Mouse (Mus musculus) cerebellum, adult 2 months (tissue): ENCODE measurements at regions not wholly inside any gene's neighbourhood (a gene's known extent, or its start where the extent isn't known, plus 50 kb on each side); places are given as distances from the start of the nearest gene placed in this dataset.

Source experiments
- CTCF ChIP-seq: fragments of 200-500 bp; IDR thresholded peaks from 2 replicates; pipeline ENCODE4 v1.5.1; 2011; ENCODE audit warnings: low read depth, mild to moderate bottlenecking, control low read depth, low read length, moderate library complexity, borderline replicate concordance; ENCODE audit not compliant: insufficient read depth
- POLR2A ChIP-seq: fragments of 200-500 bp; IDR thresholded peaks from 2 replicates; pipeline ENCODE4 v1.6.1; 2011; ENCODE audit warnings: low read length, control low read depth, borderline replicate concordance; ENCODE audit not compliant: insufficient read depth

DNA sequence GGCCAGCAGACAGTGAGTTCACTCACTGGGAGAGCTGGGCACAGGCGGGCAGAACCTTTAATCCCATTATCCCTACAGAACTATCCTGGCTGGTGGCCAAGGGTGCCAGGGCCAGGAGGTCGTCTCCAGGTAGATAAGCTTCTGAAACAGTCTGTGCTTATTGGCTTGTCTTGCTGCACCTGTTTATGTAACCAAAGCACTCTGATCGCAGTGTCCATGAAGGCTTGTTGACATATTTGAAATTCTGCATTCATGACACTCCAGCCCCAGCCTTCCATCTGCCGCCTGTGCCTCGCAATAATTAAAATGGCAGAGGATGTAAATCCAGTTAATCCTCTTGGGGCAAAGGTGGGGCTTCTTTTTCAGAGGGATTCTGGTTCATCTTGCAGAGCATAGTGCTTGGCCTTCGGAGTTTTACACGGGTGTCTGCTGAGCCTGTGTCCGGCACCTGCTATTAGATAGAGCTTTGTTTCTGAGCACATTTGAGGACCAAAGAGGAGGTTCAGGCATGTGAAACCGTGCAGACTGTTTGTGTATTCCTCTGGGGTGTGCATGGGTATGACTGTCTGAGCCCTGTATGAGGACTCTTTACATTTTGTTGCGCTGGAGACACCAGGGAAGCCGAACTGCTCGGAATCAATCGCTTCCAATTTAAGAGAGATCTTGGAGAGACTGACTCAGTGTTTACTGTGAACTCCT is 197.6 kb downstream of the Xxylt1 start:
- no peak for TF ChIP-seq CTCF
- TF ChIP-seq POLR2A: no peak
